Mouse (Mus musculus) lung, postnatal 0 days (tissue): Measurements from ENCODE around the gene Plekhb2. TPM values are rescaled to one million over a fixed set of nuclear protein-coding genes. Genes with fewer than 3 reads are reported as not detected.
A peak's percentile ranks its signal among the peaks of the same experiment; 100 is the strongest.

Experiments used
- ATAC-seq: fragments of 200-750 bp; cut with Nextera tagmentation; 2 replicates; pipeline ENCODE4 v1.8.0; 2017; ENCODE audit warnings: moderate library complexity
- DNase-seq: peaks from one replicate; pipeline ENCODE4 v3.0.0-alpha.2; 2016; ENCODE audit warnings: low spot score
- H3K27ac ChIP-seq: fragments of 300-500 bp; sonication (generic); 2 replicates; pipeline ENCODE4 v1.5.1; 2014; ENCODE audit warnings: antibody characterized with exemption, mild to moderate bottlenecking, low read length, mixed read lengths
- H3K27me3 ChIP-seq: fragments of 300-500 bp; sonication (generic); replicated peaks from 2 replicates; pipeline ENCODE4 v1.6.1; 2014; ENCODE audit warnings: low read length, mixed read lengths; ENCODE audit not compliant: insufficient read depth
- H3K36me3 ChIP-seq: fragments of 300-500 bp; sonication (generic); 2 replicates; pipeline ENCODE4 v1.6.1; 2014; ENCODE audit warnings: low read length, mixed read lengths; ENCODE audit not compliant: insufficient read depth
- H3K4me1 ChIP-seq: fragments of 300-500 bp; sonication (generic); 2 replicates; pipeline ENCODE4 v1.6.1; 2014; ENCODE audit warnings: antibody characterized with exemption, low read depth, low read length, mixed read lengths; ENCODE audit not compliant: insufficient read depth
- H3K4me2 ChIP-seq: fragments of 300-500 bp; sonication (generic); replicated peaks from 2 replicates; pipeline ENCODE4 v1.6.1; 2014; ENCODE audit warnings: low read depth, mild to moderate bottlenecking, low read length, moderate library complexity, mixed read lengths
- H3K4me3 ChIP-seq: fragments of 300-500 bp; sonication (generic); 2 replicates; pipeline ENCODE4 v1.5.1; 2014; ENCODE audit warnings: low read depth, low read length
- H3K9ac ChIP-seq: fragments of 300-500 bp; sonication (generic); replicated peaks from 2 replicates; pipeline ENCODE4 v1.6.1; 2014; ENCODE audit warnings: low read depth, mild to moderate bottlenecking
- H3K9me3 ChIP-seq: fragments of 300-500 bp; sonication (generic); 2 replicates; pipeline ENCODE4 v1.6.1; 2016; ENCODE audit warnings: low read length, mixed read lengths
- CTCF ChIP-seq: IDR thresholded peaks from 2 replicates; pipeline ENCODE4 v1.5.1; 2016; ENCODE audit warnings: antibody characterized with exemption, mild to moderate bottlenecking
- EP300 ChIP-seq: IDR thresholded peaks from 2 replicates; pipeline ENCODE4 v1.6.1; 2016; ENCODE audit warnings: antibody characterized with exemption, mild to moderate bottlenecking, control low read depth
- WGBS: fragments of 180-500 bp; shearing (Covaris S2); extraction: QIAGEN DNeasy Blood & Tissue Kit; methylation state at CpG from one replicate; pipeline ENCODE4 v1.1.7; 2014; 5-methylcytosine and 5-hydroxymethylcytosine counted together
- polyA plus RNA-seq: library from polyadenylated mRNA; unstranded; fragments of >200 nt; fragmentation: Nextera tagmentation; extraction: Ambion mirVana; gene quantifications from 2 replicates; pipeline ENCODE4 v1.2.1, GENCODE M21; 2015

Plekhb2 gene
- polyA plus RNA-seq, 1 experiment from 2014 or later: 71.1 TPM

GRCm38 (mm10) chr1:34810293-34810692 lies 39.5 kb upstream of the Plekhb2 start:
- peaks cover 10% of the 10 kb centered on the region for H3K36me3 ChIP-seq
- ATAC-seq: no peak

GRCm38 (mm10) chr1:34811035-34811434 lies 38.7 kb upstream of the Plekhb2 start:
- WGBS: 75% methylated on average over 6 of the region's 6 CpGs
- Histone ChIP-seq H3K9me3 (no peaks in the 10 kb centered on the region), H3K36me3 (peaks cover 10% of the 10 kb centered on the region), H3K4me1 (no peaks in the 10 kb centered on the region), H3K9ac (no peak overlapping the region), H3K27me3 (no peaks in the 10 kb centered on the region), H3K4me2 (no peak overlapping the region), H3K27ac (no peak overlapping the region), H3K4me3 (no peak overlapping the region)
- ATAC-seq (no peak), DNase-seq (no peak)
- no peak for TF ChIP-seq EP300
- TF ChIP-seq CTCF: no peak

More at GRCm38 (mm10) chr1:34810293-34810692, 39.5 kb upstream of the Plekhb2 start:
- no peak overlapping the region for H3K9ac ChIP-seq
- H3K4me3 ChIP-seq: no peak overlapping the region
- H3K27ac ChIP-seq: no peak overlapping the region
- DNase-seq: no peak
- H3K4me2 ChIP-seq: no peak overlapping the region
- H3K4me1 ChIP-seq: no peaks in the 10 kb centered on the region
- no peaks in the 10 kb centered on the region for H3K9me3 ChIP-seq
- no peaks in the 10 kb centered on the region for H3K27me3 ChIP-seq
- TF ChIP-seq CTCF (no peak), EP300 (no peak)
- 80% methylated on average over 11 of the region's 11 CpGs for WGBS

GRCm38 (mm10) chr1:34811581-34811980 lies 38.2 kb upstream of the Plekhb2 start:
- no peak for ATAC-seq
- no peaks in the 10 kb centered on the region for H3K27me3 ChIP-seq
- H3K4me2 ChIP-seq: no peak overlapping the region
- H3K4me1 ChIP-seq: no peaks in the 10 kb centered on the region
- DNase-seq: no peak
- no peaks in the 10 kb centered on the region for H3K9me3 ChIP-seq
- TF ChIP-seq CTCF (no peak), EP300 (no peak)
- H3K36me3 ChIP-seq: peaks cover 11% of the 10 kb centered on the region
- no peak overlapping the region for H3K27ac ChIP-seq
- H3K4me3 ChIP-seq: no peak overlapping the region
- H3K9ac ChIP-seq: no peak overlapping the region
- WGBS: 59% methylated on average over 5 of the region's 6 CpGs

GRCm38 (mm10) chr1:34812407-34813247 lies 37.1 kb upstream of the Plekhb2 start:
- peaks cover 21% of the 10 kb centered on the region for H3K36me3 ChIP-seq
- H3K4me1 ChIP-seq: no peaks in the 10 kb centered on the region
- ATAC-seq (no peak), DNase-seq (no peak)
- H3K4me3 ChIP-seq: no peak overlapping the region
- TF ChIP-seq EP300 (no peak), CTCF (peak; percentile 52)
- no peaks in the 10 kb centered on the region for H3K9me3 ChIP-seq
- no peak overlapping the region for H3K4me2 ChIP-seq
- no peaks in the 10 kb centered on the region for H3K27me3 ChIP-seq
- H3K27ac ChIP-seq: no peak overlapping the region
- H3K9ac ChIP-seq: no peak overlapping the region
- 86% methylated on average over 13 of the region's 13 CpGs for WGBS

GRCm38 (mm10) chr1:34815843-34816242 lies 33.9 kb upstream of the Plekhb2 start:
- peak; percentile 86 for DNase-seq
- Histone ChIP-seq H3K4me1 (no peaks in the 10 kb centered on the region), H3K27ac (no peak overlapping the region), H3K9me3 (no peaks in the 10 kb centered on the region), H3K4me2 (no peak overlapping the region), H3K9ac (no peak overlapping the region), H3K27me3 (no peaks in the 10 kb centered on the region), H3K36me3 (peaks cover 33% of the 10 kb centered on the region), H3K4me3 (no peak overlapping the region)
- no peak for TF ChIP-seq CTCF
- peak; percentile 67; the same call in 1 of the 2 replicates for TF ChIP-seq EP300
- peak; percentile 77 for ATAC-seq
- 65% methylated on average over 6 of the region's 6 CpGs for WGBS

- H3K36me3 ChIP-seq: peaks cover 23% of the 10 kb centered on the region; the same call in 1 of the 2 replicates
- peak; percentile 84 for DNase-seq
Measured at GRCm38 (mm10) chr1:34819225-34819910, 30.4 kb upstream of the Plekhb2 start.

More at GRCm38 (mm10) chr1:34819225-34819910, 30.4 kb upstream of the Plekhb2 start:
- Histone ChIP-seq H3K9me3 (no peaks in the 10 kb centered on the region), H3K4me2 (no peak overlapping the region), H3K4me3 (no peak overlapping the region), H3K27me3 (no peaks in the 10 kb centered on the region), H3K9ac (no peak overlapping the region), H3K27ac (no peak overlapping the region), H3K4me1 (no peaks in the 10 kb centered on the region)
- WGBS: 78% methylated on average over 6 of the region's 6 CpGs
- peak; percentile 78 for ATAC-seq
- TF ChIP-seq CTCF: no peak
